In genomic region chr9:44482552-44482951, GRCm38 (mm10) we compare ENCODE assay signal across 8 mouse cellular contexts. TPM values are rescaled to one million over a fixed set of nuclear protein-coding genes. Genes with fewer than 3 reads are reported as not detected.
DNase-seq lines count a peak whose midpoint lies in the region; ATAC-seq and TF ChIP-seq lines count a peak whose summit lies in the region.

TSS of gene Bcl9l (plus strand) at chr9:44482825.

- TF ChIP-seq EP300 in MEL (IDR thresholded peaks at IDR 0.05; ENCODE audit: low read depth in 1 of 2, low read length in 2 of 2): no peak
- peak; percentile 71 for TF ChIP-seq EP300 in lung, postnatal 0 days (IDR thresholded peaks at IDR 0.05)

- no peaks in the 10 kb centered on the region for H3K9me3 ChIP-seq in MEL (replicated peaks; ENCODE audit: insufficient read depth, low read length)
- H3K9me3 ChIP-seq in hindbrain, embryonic 10.5 days: no peaks in the 10 kb centered on the region
- no peaks in the 10 kb centered on the region for H3K9me3 ChIP-seq in lung, postnatal 0 days (ENCODE audit: low read length)

- H3K27ac ChIP-seq in MEL (ENCODE audit: control insufficient read depth, low read depth, low read length): no peak within 1 kb of the TSS
- H3K27ac ChIP-seq in hindbrain, embryonic 10.5 days: peak within 1 kb of the TSS; percentile 96
- H3K27ac ChIP-seq in lung, postnatal 0 days (ENCODE audit: low read length): peak within 1 kb of the TSS; percentile 96

- H3K4me1 ChIP-seq in MEL (ENCODE audit: control insufficient read depth in 1 of 2, insufficient read depth in 2 of 2, low read length in 2 of 2): peaks cover 2 to 3% of the 10 kb centered on the region in 2 experiments; a peak in 1 of 4 replicates
- H3K4me1 ChIP-seq in hindbrain, embryonic 10.5 days (replicated peaks): peaks cover 81% of the 10 kb centered on the region
- H3K4me1 ChIP-seq in lung, postnatal 0 days (ENCODE audit: insufficient read depth, low read depth, low read length): peaks cover 25% of the 10 kb centered on the region

- no peak; the same call in 1 of the 2 replicates for TF ChIP-seq RAD21 in MEL (IDR thresholded peaks at IDR 0.05; ENCODE audit: low read depth, low read length)

- H3K9ac ChIP-seq in MEL (ENCODE audit: control insufficient read depth, low read depth, low read length, poor library complexity, severe bottlenecking): peak within 1 kb of the TSS; percentile 74
- peak within 1 kb of the TSS; percentile 92 for H3K9ac ChIP-seq in lung, postnatal 0 days (replicated peaks; ENCODE audit: low read depth)

- peak within 1 kb of the TSS; percentile 77 for H3K4me2 ChIP-seq in lung, postnatal 0 days (replicated peaks; ENCODE audit: low read depth, low read length)

- no peaks in the 10 kb centered on the region for H3K27me3 ChIP-seq in MEL (ENCODE audit: control insufficient read depth in 1 of 2, insufficient read depth in 2 of 2, low read length in 2 of 2)
- peaks cover 12% of the 10 kb centered on the region; the same call in 1 of the 2 replicates for H3K27me3 ChIP-seq in hindbrain, embryonic 10.5 days (ENCODE audit: insufficient read depth, poor library complexity, severe bottlenecking)
- no peaks in the 10 kb centered on the region for H3K27me3 ChIP-seq in lung, postnatal 0 days (replicated peaks; ENCODE audit: insufficient read depth, low read length)

- peak in 2 of 3 experiments; percentile 58 to 60; a peak in 5 of 6 replicates for TF ChIP-seq CTCF in MEL (IDR thresholded peaks at IDR 0.05 in 2 of 3, conservative IDR thresholded peaks at IDR 0.05 in 1 of 3; ENCODE audit: control insufficient read depth in 1 of 3, insufficient read depth in 1 of 3, low read depth in 2 of 3, low read length in 3 of 3, poor library complexity in 1 of 3, severe bottlenecking in 1 of 3)
- peak; percentile 87 for TF ChIP-seq CTCF in lung, postnatal 0 days (IDR thresholded peaks at IDR 0.05)

- DNase-seq in MEL (ENCODE audit: low read depth, low spot score): peak; percentile 91
- DNase-seq in cerebellum, adult 18-20 months: peak; percentile 93 to 97
- DNase-seq in frontal cortex, adult 2 months (ENCODE audit: extremely low spot score in 1 of 2, low spot score in 1 of 2): peak; percentile 88 to 93
- DNase-seq in hindbrain, embryonic 10.5 days (ENCODE audit: low spot score): peak; percentile 98
- DNase-seq in layer of hippocampus, postnatal 10 days (ENCODE audit: low spot score in 2 of 2): peak; percentile 96
- DNase-seq in lung, postnatal 0 days (ENCODE audit: low spot score): peak; percentile 99
- DNase-seq in ovary, postnatal 10 days (ENCODE audit: low spot score): peak; percentile 89
- peak; percentile 92 for DNase-seq in thymus, postnatal 0 days (ENCODE audit: low spot score)

- under 1% methylated on average over 31 of the region's 31 CpGs for WGBS in hindbrain, embryonic 10.5 days
- 2% methylated on average over 31 of the region's 31 CpGs for WGBS in lung, postnatal 0 days

- no peaks in the 10 kb centered on the region for H3K36me3 ChIP-seq in MEL (ENCODE audit: control insufficient read depth in 1 of 2, insufficient read depth in 2 of 2, low read length in 2 of 2)
- H3K36me3 ChIP-seq in hindbrain, embryonic 10.5 days: no peaks in the 10 kb centered on the region
- no peaks in the 10 kb centered on the region for H3K36me3 ChIP-seq in lung, postnatal 0 days (ENCODE audit: insufficient read depth, low read length)

- peak in 1 of 2 experiments; percentile 47; a peak in 2 of 4 replicates for TF ChIP-seq POLR2A in MEL (IDR thresholded peaks at IDR 0.05; ENCODE audit: control insufficient read depth in 1 of 2, insufficient read depth in 1 of 2, low read depth in 1 of 2, low read length in 2 of 2, poor library complexity in 1 of 2)

- ATAC-seq in lung, postnatal 0 days: peak; percentile 53

- H3K4me3 ChIP-seq in MEL (ENCODE audit: control insufficient read depth in 1 of 2, insufficient read depth in 1 of 2, low read depth in 2 of 2, low read length in 2 of 2): peak within 1 kb of the TSS; percentile 85 to 90
- peak within 1 kb of the TSS; percentile 96 for H3K4me3 ChIP-seq in hindbrain, embryonic 10.5 days
- peak within 1 kb of the TSS; percentile 88 for H3K4me3 ChIP-seq in lung, postnatal 0 days (ENCODE audit: low read depth, low read length)

- H3K79me2 ChIP-seq in MEL (ENCODE audit: control insufficient read depth, insufficient read depth, low read length, poor library complexity): peaks cover 4% of the 10 kb centered on the region; the same call in 1 of the 2 replicates

TF ChIP-seq in MEL, 35 proteins besides CTCF, POLR2A, EP300 and RAD21:
- no peak for TF ChIP-seq MYB (IDR thresholded peaks at IDR 0.05; ENCODE audit: low read depth, low read length)
- no peak for TF ChIP-seq RCOR1 (IDR thresholded peaks at IDR 0.05; ENCODE audit: low read depth, low read length)
- no peak for TF ChIP-seq ELF1 (IDR thresholded peaks at IDR 0.05; ENCODE audit: low read depth, low read length)
- no peak for TF ChIP-seq POLR2AphosphoS2 (IDR thresholded peaks at IDR 0.05; ENCODE audit: low read length)
- TF ChIP-seq TBP (IDR thresholded peaks at IDR 0.05; ENCODE audit: low read depth, low read length): peak; percentile 36; the same call in 1 of the 2 replicates
- no peak for TF ChIP-seq E2F4 (IDR thresholded peaks at IDR 0.05; ENCODE audit: borderline replicate concordance, low read depth, low read length)
- no peak for TF ChIP-seq POLR2AphosphoS5 (IDR thresholded peaks at IDR 0.05; ENCODE audit: borderline replicate concordance, low read depth, low read length)
- TF ChIP-seq ETS1 (IDR thresholded peaks at IDR 0.05; ENCODE audit: low read depth, low read length): peak; percentile 43
- peak; percentile 48 for TF ChIP-seq SMC3 (IDR thresholded peaks at IDR 0.05; ENCODE audit: low read depth, low read length)
- no peak for TF ChIP-seq MAX (IDR thresholded peaks at IDR 0.05; ENCODE audit: low read length)
- TF ChIP-seq TAL1 (IDR thresholded peaks at IDR 0.05; ENCODE audit: low read length): no peak
- TF ChIP-seq MEF2A (IDR thresholded peaks at IDR 0.05; ENCODE audit: extremely low read depth, insufficient replicate concordance, low read depth, low read length, poor library complexity, severe bottlenecking): no peak
- TF ChIP-seq HCFC1 (IDR thresholded peaks at IDR 0.05; ENCODE audit: low read depth, low read length): peak; percentile 71
- TF ChIP-seq CHD2 (IDR thresholded peaks at IDR 0.05; ENCODE audit: low read length): no peak
- TF ChIP-seq MAZ (IDR thresholded peaks at IDR 0.05; ENCODE audit: low read depth, low read length): peak; percentile 75; the same call in 1 of the 2 replicates
- TF ChIP-seq BHLHE40 (IDR thresholded peaks at IDR 0.05; ENCODE audit: borderline replicate concordance, low read depth, low read length): no peak
- TF ChIP-seq NELFE (IDR thresholded peaks at IDR 0.05; ENCODE audit: low read depth, low read length): peak; percentile 33
- TF ChIP-seq UBTF (IDR thresholded peaks at IDR 0.05; ENCODE audit: borderline replicate concordance, insufficient read depth, low read depth, low read length): peak; percentile 91; the same call in 1 of the 2 replicates
- TF ChIP-seq SIN3A (IDR thresholded peaks at IDR 0.05; ENCODE audit: low read length): peak; percentile 89
- TF ChIP-seq ZMIZ1 (IDR thresholded peaks at IDR 0.05; ENCODE audit: low read depth, low read length): no peak
- TF ChIP-seq CHD1 (IDR thresholded peaks at IDR 0.05; ENCODE audit: low read depth, low read length): no peak
- TF ChIP-seq TCF12 (IDR thresholded peaks at IDR 0.05; ENCODE audit: low read depth, low read length): peak; percentile 23; the same call in 1 of the 2 replicates
- no peak for TF ChIP-seq GABPA (IDR thresholded peaks at IDR 0.05; ENCODE audit: low read depth, low read length)

RNA-seq across cellular contexts. Expression of gene Bcl9l, which starts in this region (rescaled TPM):
- total RNA-seq in MEL (2012; rRNA removed): 0.58 and 0.78 TPM in 2 replicates
- 1 to 10 TPM in 1 of 2 experiments, not detected in 1; 5.1 TPM for polyA plus RNA-seq in MEL (2012; ENCODE audit: insufficient read depth in 1 of 2, insufficient read length in 2 of 2, low read depth in 1 of 2, low replicate concordance in 2 of 2, missing spikeins in 1 of 2)
- 20.1 and 21.7 TPM in 2 replicates for polyA plus RNA-seq in frontal cortex, adult 2 months (2012; rRNA removed)
- 4.6 and 7.3 TPM in 2 replicates for polyA plus RNA-seq in hindbrain, embryonic 10.5 days (2016; fragmentation: Nextera tagmentation; extraction: Ambion mirVana)
- 10 to 100 TPM; 91.2 to 97.7 TPM for total RNA-seq in layer of hippocampus, postnatal 10 days (2021)
- polyA plus RNA-seq in lung, postnatal 0 days (2015; fragmentation: Nextera tagmentation; extraction: Ambion mirVana): 10.7 and 12.3 TPM in 2 replicates
- polyA plus RNA-seq in thymus, postnatal 0 days (2015; fragmentation: Nextera tagmentation; extraction: Ambion mirVana): 3.2 and 4.4 TPM in 2 replicates

Comparison
In these comparisons a context has a peak if more than half of its experiments do, and no peak if none do; other contexts are left out.
1. RNA of gene Bcl9l (total RNA-seq): 91.2 to 97.7 TPM in layer of hippocampus, postnatal 10 days; 0.58 to 0.78 TPM in MEL; every median in the first group is over 10 times any median in the second.
2. Peak in every context shown above with its lines, with median percentiles within 50 percentile points of each other: DNase-seq and H3K4me3 ChIP-seq.